Mouse (Mus musculus): ENCODE data around the gene Nrcam.
A peak's percentile ranks its signal among the peaks of the same experiment; 100 is the strongest.

The Nrcam gene

GRCm38 (mm10) chr12:44357881-44358280, 29.2 kb downstream of the Nrcam start:
- DNase-seq (ENCODE audit: low spot score in 2 of 2), result no peak

- DNase-seq (ENCODE audit: low spot score in 2 of 2), result no peak
Measured at GRCm38 (mm10) chr12:44371076-44371710, 42.5 kb downstream of the Nrcam start.

GRCm38 (mm10) chr12:44375956-44376355, 47.3 kb downstream of the Nrcam start:
- no peak for DNase-seq (ENCODE audit: low spot score in 2 of 2)

GRCm38 (mm10) chr12:44378431-44379161, 49.9 kb downstream of the Nrcam start:
- DNase-seq (ENCODE audit: low spot score in 2 of 2), result no peak

GRCm38 (mm10) chr12:44380805-44381204, 52.1 kb downstream of the Nrcam start:
- DNase-seq (ENCODE audit: low spot score in 2 of 2), result peak; percentile 38 to 50

GRCm38 (mm10) chr12:44386398-44386797, 57.7 kb downstream of the Nrcam start:
- DNase-seq (ENCODE audit: low spot score in 2 of 2), result no peak

GRCm38 (mm10) chr12:44388220-44388619, 59.5 kb downstream of the Nrcam start:
- no peak for DNase-seq (ENCODE audit: low spot score in 2 of 2)

GRCm38 (mm10) chr12:44390391-44391137, 61.9 kb downstream of the Nrcam start:
- DNase-seq (ENCODE audit: low spot score in 2 of 2), result no peak

- no peak for DNase-seq (ENCODE audit: low spot score in 2 of 2)
Measured at GRCm38 (mm10) chr12:44394901-44395300, 66.2 kb downstream of the Nrcam start.

- no peak for DNase-seq (ENCODE audit: low spot score in 2 of 2)
Measured at GRCm38 (mm10) chr12:44397782-44398181, 69.1 kb downstream of the Nrcam start.

GRCm38 (mm10) chr12:44402134-44402533, 73.4 kb downstream of the Nrcam start:
- no peak for DNase-seq (ENCODE audit: low spot score in 2 of 2)

GRCm38 (mm10) chr12:44403270-44403669, 74.6 kb downstream of the Nrcam start:
- no peak for DNase-seq (ENCODE audit: low spot score in 2 of 2)

GRCm38 (mm10) chr12:44403731-44404424, 75.2 kb downstream of the Nrcam start:
- no peak for DNase-seq (ENCODE audit: low spot score in 2 of 2)

- peak in 1 of 2 experiments; percentile 30 for DNase-seq (ENCODE audit: low spot score in 2 of 2)
Measured at GRCm38 (mm10) chr12:44409786-44410185, 81.1 kb downstream of the Nrcam start.

GRCm38 (mm10) chr12:44411031-44411430, 82.3 kb downstream of the Nrcam start:
- no peak for DNase-seq (ENCODE audit: low spot score in 2 of 2)

GRCm38 (mm10) chr12:44422154-44422866, 93.6 kb downstream of the Nrcam start:
- no peak for DNase-seq (ENCODE audit: low spot score in 2 of 2)

- DNase-seq (ENCODE audit: low spot score in 2 of 2), result no peak
Measured at GRCm38 (mm10) chr12:44422867-44423255, 94.2 kb downstream of the Nrcam start.

GRCm38 (mm10) chr12:44424011-44424410, 95.3 kb downstream of the Nrcam start:
- no peak for DNase-seq (ENCODE audit: low spot score in 2 of 2)

- no peak for DNase-seq (ENCODE audit: low spot score in 2 of 2)
Measured at GRCm38 (mm10) chr12:44425040-44425439, 96.4 kb downstream of the Nrcam start.

- DNase-seq (ENCODE audit: low spot score in 2 of 2), result no peak
Measured at GRCm38 (mm10) chr12:44430335-44430734, 101.7 kb downstream of the Nrcam start.

- DNase-seq (ENCODE audit: low spot score in 2 of 2), result peak in 1 of 2 experiments; percentile 27
Measured at GRCm38 (mm10) chr12:44430996-44431395, 102.3 kb downstream of the Nrcam start.

All from frontal cortex, postnatal 25 days (tissue).